Mouse (Mus musculus) ES-Bruce4 (cell line): ENCODE measurements around the gene Hopx. TPM values are rescaled to one million over a fixed set of nuclear protein-coding genes. Genes with fewer than 3 reads are reported as not detected.

Source experiments
- H3K27ac ChIP-seq: 2 replicates; pipeline ENCODE4 v1.5.1; 2012; ENCODE audit warnings: low read length, inconsistent platforms; ENCODE audit not compliant: insufficient read depth
- H3K27me3 ChIP-seq: 2 replicates; pipeline ENCODE4 v1.6.1; 2012; ENCODE audit warnings: mild to moderate bottlenecking, low read length, inconsistent platforms; ENCODE audit not compliant: control insufficient read depth, poor library complexity, insufficient read depth, severe bottlenecking
- H3K36me3 ChIP-seq: 2 replicates; pipeline ENCODE4 v1.6.1; 2012; ENCODE audit warnings: inconsistent platforms, mild to moderate bottlenecking, low read length, moderate library complexity; ENCODE audit not compliant: control insufficient read depth, poor library complexity, insufficient read depth, severe bottlenecking
- H3K4me1 ChIP-seq: one replicate; pipeline ENCODE4 v1.8.1; 2011; ENCODE audit warnings: low read length; ENCODE audit not compliant: control insufficient read depth, insufficient read depth
- H3K4me3 ChIP-seq: 2 replicates; pipeline ENCODE4 v1.5.1; 2011; ENCODE audit warnings: low read depth, mild to moderate bottlenecking, low read length
- H3K9ac ChIP-seq: 2 replicates; pipeline ENCODE4 v1.6.1; 2012; ENCODE audit warnings: low read depth, mild to moderate bottlenecking, inconsistent platforms; ENCODE audit not compliant: poor library complexity, severe bottlenecking
- H3K9me3 ChIP-seq: replicated peaks from 2 replicates; pipeline ENCODE4 v1.6.1; 2012; ENCODE audit warnings: mild to moderate bottlenecking, low read length, inconsistent platforms; ENCODE audit not compliant: control insufficient read depth, poor library complexity, insufficient read depth, severe bottlenecking
- CTCF ChIP-seq: IDR thresholded peaks from one replicate; pipeline ENCODE4 v1.8.1; 2011; ENCODE audit warnings: low read depth, low read length
- EP300 ChIP-seq: IDR thresholded peaks from 2 replicates; pipeline ENCODE4 v1.6.1; 2011; ENCODE audit warnings: low read depth, low read length; ENCODE audit not compliant: insufficient read depth
- POLR2A ChIP-seq: IDR thresholded peaks from one replicate; pipeline ENCODE4 v1.8.1; 2011; ENCODE audit warnings: low read length; ENCODE audit not compliant: insufficient read depth
- polyA plus RNA-seq: library from polyadenylated mRNA; stranded (reverse); fragments of >200 nt; gene quantifications from 2 replicates; pipeline ENCODE4 v1.2.4, GENCODE M21; 2011; ENCODE audit warnings: low read depth; ENCODE audit not compliant: missing spikeins, insufficient read depth, insufficient read length

Gene Hopx
- polyA plus RNA-seq, 1 experiment = 8.9 TPM

- Histone ChIP-seq H3K4me1 (no peaks in the 10 kb centered on the region), H3K9ac (no peak overlapping the region), H3K27me3 (no peaks in the 10 kb centered on the region), H3K4me3 (no peak overlapping the region), H3K9me3 (no peaks in the 10 kb centered on the region), H3K27ac (no peak overlapping the region), H3K36me3 (no peaks in the 10 kb centered on the region)
- TF ChIP-seq POLR2A (no peak), CTCF (no peak), EP300 (no peak)
Measured at GRCm38 (mm10) chr5:77112066-77112465, 2.9 kb downstream of the Hopx start.

GRCm38 (mm10) chr5:77109814-77110213, 5.1 kb downstream of the Hopx start:
- Histone ChIP-seq H3K27me3 (no peaks in the 10 kb centered on the region), H3K36me3 (no peaks in the 10 kb centered on the region), H3K27ac (no peak overlapping the region), H3K9me3 (no peaks in the 10 kb centered on the region), H3K4me1 (no peaks in the 10 kb centered on the region), H3K9ac (no peak overlapping the region), H3K4me3 (no peak overlapping the region)
- TF ChIP-seq EP300 (no peak), CTCF (no peak), POLR2A (no peak)

GRCm38 (mm10) chr5:77108806-77109205, 6.1 kb downstream of the Hopx start:
- TF ChIP-seq POLR2A (no peak), EP300 (no peak), CTCF (no peak)
- no peak overlapping the region for H3K4me3 ChIP-seq
- H3K4me1 ChIP-seq = no peaks in the 10 kb centered on the region
- H3K27ac ChIP-seq = no peak overlapping the region
- no peaks in the 10 kb centered on the region for H3K36me3 ChIP-seq
- H3K9ac ChIP-seq = no peak overlapping the region
- no peaks in the 10 kb centered on the region for H3K9me3 ChIP-seq
- no peaks in the 10 kb centered on the region for H3K27me3 ChIP-seq

GRCm38 (mm10) chr5:77107146-77107822, 7.6 kb downstream of the Hopx start:
- Histone ChIP-seq H3K27ac (no peak overlapping the region), H3K9me3 (no peaks in the 10 kb centered on the region), H3K27me3 (no peaks in the 10 kb centered on the region), H3K36me3 (no peaks in the 10 kb centered on the region), H3K4me3 (no peak overlapping the region), H3K4me1 (no peaks in the 10 kb centered on the region), H3K9ac (no peak overlapping the region)
- TF ChIP-seq EP300 = no peak
- no peak for TF ChIP-seq CTCF
- no peak for TF ChIP-seq POLR2A

GRCm38 (mm10) chr5:77102522-77103365, 12.2 kb downstream of the Hopx start:
- Histone ChIP-seq H3K27me3 (no peaks in the 10 kb centered on the region), H3K4me1 (no peaks in the 10 kb centered on the region), H3K27ac (no peak overlapping the region), H3K36me3 (no peaks in the 10 kb centered on the region), H3K9ac (no peak overlapping the region), H3K4me3 (no peak overlapping the region), H3K9me3 (no peaks in the 10 kb centered on the region)
- TF ChIP-seq CTCF (no peak), EP300 (no peak), POLR2A (no peak)

GRCm38 (mm10) chr5:77100691-77101090, 14.2 kb downstream of the Hopx start:
- TF ChIP-seq EP300 (no peak), POLR2A (no peak), CTCF (no peak)
- H3K27ac ChIP-seq = no peak overlapping the region
- H3K27me3 ChIP-seq = peaks cover 2% of the 10 kb centered on the region; the same call in 1 of the 2 replicates
- H3K9me3 ChIP-seq = no peaks in the 10 kb centered on the region
- no peaks in the 10 kb centered on the region for H3K4me1 ChIP-seq
- H3K9ac ChIP-seq = no peak overlapping the region
- no peak overlapping the region for H3K4me3 ChIP-seq
- no peaks in the 10 kb centered on the region for H3K36me3 ChIP-seq
